Mouse (Mus musculus): ENCODE data around the gene Cd83. TPM values are rescaled to one million over a fixed set of nuclear protein-coding genes. Genes with fewer than 3 reads are reported as not detected.

Cd83 gene
- polyA plus RNA-seq, 1 experiment from 2014 or later, result 0.64 TPM

- no peak for ATAC-seq
- no peak overlapping the region for H3K4me3 ChIP-seq
- H3K27me3 ChIP-seq (replicated peaks), result no peaks in the 10 kb centered on the region
- no peak overlapping the region for H3K27ac ChIP-seq
- no peak overlapping the region for H3K4me2 ChIP-seq
- H3K36me3 ChIP-seq, result no peaks in the 10 kb centered on the region
- no peaks in the 10 kb centered on the region for H3K9me3 ChIP-seq (replicated peaks)
- no peak overlapping the region for H3K9ac ChIP-seq
- H3K4me1 ChIP-seq, result no peaks in the 10 kb centered on the region
- WGBS (ENCODE audit: insufficient replicate concordance), result 55% methylated on average over 4 of the region's 4 CpGs
Observed at GRCm38 (mm10) chr13:43798655-43799054, 14.1 kb downstream of the Cd83 start.

GRCm38 (mm10) chr13:43800136-43800535 lies 15.6 kb downstream of the Cd83 start:
- Histone ChIP-seq H3K9me3 (replicated peaks) (no peaks in the 10 kb centered on the region), H3K36me3 (no peaks in the 10 kb centered on the region), H3K27me3 (replicated peaks) (no peaks in the 10 kb centered on the region), H3K4me3 (no peak overlapping the region), H3K4me1 (no peaks in the 10 kb centered on the region), H3K4me2 (no peak overlapping the region), H3K27ac (no peak overlapping the region), H3K9ac (no peak overlapping the region)
- ATAC-seq, result no peak

- Histone ChIP-seq H3K4me2 (no peak overlapping the region), H3K4me1 (no peaks in the 10 kb centered on the region), H3K36me3 (no peaks in the 10 kb centered on the region), H3K4me3 (no peak overlapping the region), H3K9me3 (replicated peaks) (no peaks in the 10 kb centered on the region), H3K9ac (no peak overlapping the region), H3K27ac (no peak overlapping the region), H3K27me3 (replicated peaks) (no peaks in the 10 kb centered on the region)
- ATAC-seq, result no peak
- 58% methylated on average over 3 of the region's 3 CpGs for WGBS (ENCODE audit: insufficient replicate concordance)
Observed at GRCm38 (mm10) chr13:43801961-43802360, 17.4 kb downstream of the Cd83 start.

- Histone ChIP-seq H3K27ac (no peak overlapping the region), H3K9ac (no peak overlapping the region), H3K4me3 (no peak overlapping the region), H3K4me1 (no peaks in the 10 kb centered on the region), H3K4me2 (no peak overlapping the region), H3K27me3 (replicated peaks) (no peaks in the 10 kb centered on the region), H3K36me3 (no peaks in the 10 kb centered on the region), H3K9me3 (replicated peaks) (no peaks in the 10 kb centered on the region)
- no peak for ATAC-seq
- 57% methylated on average over 8 of the region's 8 CpGs for WGBS (ENCODE audit: insufficient replicate concordance)
Observed at GRCm38 (mm10) chr13:43802361-43803137, 18.0 kb downstream of the Cd83 start.

GRCm38 (mm10) chr13:43804648-43805047 lies 20.1 kb downstream of the Cd83 start:
- Histone ChIP-seq H3K4me2 (no peak overlapping the region), H3K27me3 (replicated peaks) (no peaks in the 10 kb centered on the region), H3K4me3 (no peak overlapping the region), H3K9me3 (replicated peaks) (no peaks in the 10 kb centered on the region), H3K36me3 (no peaks in the 10 kb centered on the region), H3K9ac (no peak overlapping the region), H3K4me1 (no peaks in the 10 kb centered on the region), H3K27ac (no peak overlapping the region)
- ATAC-seq, result no peak
- WGBS (ENCODE audit: insufficient replicate concordance), result 70% methylated on average over 3 of the region's 3 CpGs

- H3K27ac ChIP-seq, result no peak overlapping the region
- H3K36me3 ChIP-seq, result no peaks in the 10 kb centered on the region
- no peaks in the 10 kb centered on the region for H3K27me3 ChIP-seq (replicated peaks)
- WGBS (ENCODE audit: insufficient replicate concordance), result 64% methylated on average over 5 of the region's 5 CpGs
- H3K9me3 ChIP-seq (replicated peaks), result no peaks in the 10 kb centered on the region
- no peaks in the 10 kb centered on the region for H3K4me1 ChIP-seq
- ATAC-seq, result no peak
- H3K4me2 ChIP-seq, result no peak overlapping the region
- no peak overlapping the region for H3K4me3 ChIP-seq
- H3K9ac ChIP-seq, result no peak overlapping the region
Observed at GRCm38 (mm10) chr13:43805159-43805758, 20.7 kb downstream of the Cd83 start.

- no peak for ATAC-seq
- H3K9ac ChIP-seq, result no peak overlapping the region
- 64% methylated on average over 14 of the region's 14 CpGs for WGBS (ENCODE audit: insufficient replicate concordance)
Observed at GRCm38 (mm10) chr13:43806371-43807271, 22.0 kb downstream of the Cd83 start.

GRCm38 (mm10) chr13:43807272-43807675 lies 22.7 kb downstream of the Cd83 start:
- WGBS (ENCODE audit: insufficient replicate concordance), result 79% methylated on average over 3 of the region's 3 CpGs
- H3K4me2 ChIP-seq, result no peak overlapping the region
- no peak for ATAC-seq
- H3K9me3 ChIP-seq (replicated peaks), result no peaks in the 10 kb centered on the region
- H3K4me3 ChIP-seq, result no peak overlapping the region
- no peak overlapping the region for H3K9ac ChIP-seq
- H3K36me3 ChIP-seq, result no peaks in the 10 kb centered on the region
- H3K4me1 ChIP-seq, result no peaks in the 10 kb centered on the region
- no peak overlapping the region for H3K27ac ChIP-seq
- H3K27me3 ChIP-seq (replicated peaks), result no peaks in the 10 kb centered on the region

More at GRCm38 (mm10) chr13:43806371-43807271, 22.0 kb downstream of the Cd83 start:
- Histone ChIP-seq H3K4me1 (no peaks in the 10 kb centered on the region), H3K9me3 (replicated peaks) (no peaks in the 10 kb centered on the region), H3K27me3 (replicated peaks) (no peaks in the 10 kb centered on the region), H3K4me3 (no peak overlapping the region), H3K27ac (no peak overlapping the region), H3K4me2 (no peak overlapping the region), H3K36me3 (no peaks in the 10 kb centered on the region)

GRCm38 (mm10) chr13:43810621-43811020 lies 26.0 kb downstream of the Cd83 start:
- Histone ChIP-seq H3K27me3 (replicated peaks) (no peaks in the 10 kb centered on the region), H3K4me1 (no peaks in the 10 kb centered on the region), H3K4me2 (no peak overlapping the region), H3K36me3 (no peaks in the 10 kb centered on the region), H3K4me3 (no peak overlapping the region), H3K27ac (no peak overlapping the region), H3K9me3 (replicated peaks) (0 out of 2 replicates have a peak, but pooled peaks cover 6% of the 10 kb centered on the region), H3K9ac (no peak overlapping the region)
- WGBS (ENCODE audit: insufficient replicate concordance), result 67% methylated on average over 6 of the region's 6 CpGs
- ATAC-seq, result no peak

GRCm38 (mm10) chr13:43811835-43812234 lies 27.3 kb downstream of the Cd83 start:
- 60% methylated on average over 3 of the region's 3 CpGs for WGBS (ENCODE audit: insufficient replicate concordance)

GRCm38 (mm10) chr13:43813431-43813830 lies 28.9 kb downstream of the Cd83 start:
- Histone ChIP-seq H3K4me3 (no peak overlapping the region), H3K36me3 (no peaks in the 10 kb centered on the region), H3K27ac (no peak overlapping the region), H3K9ac (no peak overlapping the region), H3K4me2 (no peak overlapping the region), H3K27me3 (replicated peaks) (no peaks in the 10 kb centered on the region), H3K9me3 (replicated peaks) (0 out of 2 replicates have a peak, but pooled peaks cover 6% of the 10 kb centered on the region), H3K4me1 (no peaks in the 10 kb centered on the region)
- ATAC-seq, result no peak
- 71% methylated on average over 8 of the region's 8 CpGs for WGBS (ENCODE audit: insufficient replicate concordance)

More at GRCm38 (mm10) chr13:43811835-43812234, 27.3 kb downstream of the Cd83 start:
- H3K9ac ChIP-seq, result no peak overlapping the region
- H3K9me3 ChIP-seq (replicated peaks), result 0 out of 2 replicates have a peak, but pooled peaks cover 6% of the 10 kb centered on the region
- H3K4me1 ChIP-seq, result no peaks in the 10 kb centered on the region
- H3K4me2 ChIP-seq, result no peak overlapping the region
- no peak for ATAC-seq
- no peaks in the 10 kb centered on the region for H3K36me3 ChIP-seq
- H3K27ac ChIP-seq, result no peak overlapping the region
- no peaks in the 10 kb centered on the region for H3K27me3 ChIP-seq (replicated peaks)
- no peak overlapping the region for H3K4me3 ChIP-seq

- ATAC-seq, result no peak
- Histone ChIP-seq H3K36me3 (no peaks in the 10 kb centered on the region), H3K27ac (no peak overlapping the region), H3K9me3 (replicated peaks) (0 out of 2 replicates have a peak, but pooled peaks cover 6% of the 10 kb centered on the region), H3K4me2 (no peak overlapping the region), H3K9ac (no peak overlapping the region), H3K4me3 (no peak overlapping the region), H3K4me1 (no peaks in the 10 kb centered on the region), H3K27me3 (replicated peaks) (no peaks in the 10 kb centered on the region)
- WGBS (ENCODE audit: insufficient replicate concordance), result 56% methylated on average over 3 of the region's 3 CpGs
Observed at GRCm38 (mm10) chr13:43817461-43817860, 32.9 kb downstream of the Cd83 start.
